Mouse (Mus musculus): Measurements from ENCODE around the gene Abhd2. TPM values are rescaled to one million over a fixed set of nuclear protein-coding genes. Genes with fewer than 3 reads are reported as not detected.

Gene Abhd2
- polyA plus RNA-seq, 1 experiment from 2014 or later, result 15.2 TPM

DNA sequence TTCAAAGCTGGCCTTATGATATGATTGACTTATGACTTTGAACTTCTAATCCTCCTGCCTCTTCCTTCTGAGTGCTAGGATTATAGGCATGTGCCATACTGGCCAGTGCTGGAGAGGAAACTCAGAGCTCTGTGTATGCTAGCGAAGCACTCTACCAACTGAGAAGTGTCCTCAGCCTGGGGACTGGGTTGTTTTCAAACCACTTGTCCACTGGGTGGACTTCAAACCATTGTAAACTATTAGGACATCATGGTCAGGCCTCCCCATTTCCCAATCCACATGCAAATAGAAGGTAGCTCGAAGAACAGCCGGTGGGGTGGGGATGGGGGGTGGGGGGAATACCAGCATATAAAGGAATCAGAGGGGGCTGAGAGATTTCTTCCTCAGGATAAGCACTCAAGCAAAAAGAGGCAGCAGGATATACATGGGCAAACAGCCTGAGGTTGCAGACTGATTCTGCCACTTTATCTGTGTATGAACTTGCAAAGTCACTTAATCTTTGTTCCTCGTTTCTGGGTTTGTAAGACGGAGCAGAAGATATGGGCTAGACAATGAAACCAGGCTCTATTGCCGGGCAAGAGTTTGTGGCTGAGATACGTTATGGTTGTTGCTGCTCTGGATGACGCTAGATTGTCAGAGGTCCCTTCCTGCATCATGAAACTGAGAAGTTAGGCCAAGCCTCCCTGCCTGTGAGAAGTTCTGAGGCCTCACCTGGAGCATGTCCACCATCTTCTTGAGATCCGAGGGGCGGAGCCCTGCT is 103.7 kb downstream of the Abhd2 start:
- WGBS, result 82% methylated on average over 10 of the region's 10 CpGs
- H3K27me3 ChIP-seq (replicated peaks; ENCODE audit: control insufficient read depth, insufficient read depth, low read length), result no peaks in the 10 kb centered on the region
- ATAC-seq (replicated peaks; ENCODE audit: low FRiP score, low TSS enrichment, low read depth) (no peak), DNase-seq (ENCODE audit: low spot score) (no peak)
- no peak overlapping the region for H3K27ac ChIP-seq (ENCODE audit: low read depth)
- H3K4me1 ChIP-seq (replicated peaks; ENCODE audit: control insufficient read depth, insufficient read depth, low read length), result 0 out of 2 replicates have a peak, but pooled peaks cover 3% of the 10 kb centered on the region
- H3K36me3 ChIP-seq (ENCODE audit: control insufficient read depth, insufficient read depth, low read length), result no peaks in the 10 kb centered on the region
- no peak overlapping the region for H3K9ac ChIP-seq (ENCODE audit: low read length)
- no peak overlapping the region for H3K4me3 ChIP-seq (ENCODE audit: low read depth, low read length)
- no peaks in the 10 kb centered on the region for H3K9me3 ChIP-seq (ENCODE audit: control insufficient read depth, low read length)
- H3K4me2 ChIP-seq (ENCODE audit: low read length), result no peak overlapping the region

DNA sequence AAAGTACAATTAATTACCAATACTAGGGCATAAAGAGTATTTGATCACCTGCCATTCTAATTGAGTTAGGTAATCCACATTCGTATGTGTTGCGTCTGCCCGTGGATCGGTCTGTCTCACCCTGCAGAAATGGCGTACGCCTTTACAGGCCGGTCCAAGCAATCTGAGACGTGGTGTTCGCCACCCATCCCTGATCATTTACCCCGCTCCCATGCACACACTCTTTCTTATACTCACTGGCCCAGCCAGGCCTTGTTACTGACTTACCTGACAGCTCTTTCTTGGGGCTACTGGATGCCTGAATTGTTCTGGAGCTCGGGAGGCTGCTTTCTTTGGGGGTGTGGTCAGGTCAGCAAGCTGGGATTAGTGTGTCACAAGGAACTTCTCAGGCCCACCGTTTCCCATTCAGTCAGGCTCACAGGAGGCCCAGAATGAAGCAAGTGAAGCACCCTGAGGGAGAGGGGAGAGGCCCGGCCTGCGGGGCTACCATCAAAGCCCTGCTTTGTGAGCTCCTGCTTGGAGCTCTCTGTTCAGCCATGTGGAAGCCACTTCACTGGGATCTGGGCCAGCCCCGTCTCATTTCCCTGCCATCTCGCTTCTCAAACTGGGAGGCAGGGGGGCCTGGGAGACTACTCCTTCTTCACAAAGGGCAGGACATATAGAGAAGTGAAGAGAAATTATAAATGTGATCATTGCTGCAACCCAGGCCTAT is 113.6 kb downstream of the Abhd2 start, which contains the start of gene Rlbp1:
Rlbp1 (minus strand) TSS at position 627 of the 712 bp plus-strand sequence.
- H3K27ac ChIP-seq (ENCODE audit: low read depth), result no peak within 1 kb of the TSS
- H3K4me2 ChIP-seq (ENCODE audit: low read length), result no peak within 1 kb of the TSS
- no peak for DNase-seq (ENCODE audit: low spot score)
- H3K9ac ChIP-seq (ENCODE audit: low read length), result no peak within 1 kb of the TSS
- H3K9me3 ChIP-seq (ENCODE audit: control insufficient read depth, low read length), result no peaks in the 10 kb centered on the region
- no peaks in the 10 kb centered on the region; the same call in 1 of the 2 replicates for H3K4me1 ChIP-seq (replicated peaks; ENCODE audit: control insufficient read depth, insufficient read depth, low read length)
- H3K4me3 ChIP-seq (ENCODE audit: low read depth, low read length), result no peak within 1 kb of the TSS
- 73% methylated on average over 16 of the region's 16 CpGs for WGBS
- no peak for ATAC-seq (replicated peaks; ENCODE audit: low FRiP score, low TSS enrichment, low read depth)
- no peaks in the 10 kb centered on the region for H3K27me3 ChIP-seq (replicated peaks; ENCODE audit: control insufficient read depth, insufficient read depth, low read length)
- no peaks in the 10 kb centered on the region for H3K36me3 ChIP-seq (ENCODE audit: control insufficient read depth, insufficient read depth, low read length)

DNA sequence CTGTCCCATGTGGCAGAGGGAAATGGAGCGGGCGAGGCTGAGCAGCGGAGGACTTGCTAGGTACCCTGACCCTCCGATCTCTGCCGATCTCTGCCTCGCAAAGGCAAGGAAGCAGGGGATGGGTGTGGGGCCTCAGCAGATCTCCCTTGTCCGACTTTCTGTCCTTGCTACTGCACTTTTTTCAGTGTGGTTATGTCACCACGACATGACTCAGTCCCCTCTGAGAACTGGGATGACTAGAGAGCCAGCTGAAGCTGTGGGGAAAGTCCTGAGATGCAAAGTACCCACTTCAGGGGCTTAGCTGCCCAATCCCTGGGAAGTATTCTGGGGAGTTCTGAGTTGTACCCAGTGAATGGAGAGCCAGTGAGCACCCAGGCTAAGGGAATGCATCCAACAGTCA is 114.1 kb downstream of the Abhd2 start:
- 83% methylated on average over 8 of the region's 8 CpGs for WGBS
- no peaks in the 10 kb centered on the region for H3K27me3 ChIP-seq (replicated peaks; ENCODE audit: control insufficient read depth, insufficient read depth, low read length)
- H3K9me3 ChIP-seq (ENCODE audit: control insufficient read depth, low read length), result no peaks in the 10 kb centered on the region
- no peaks in the 10 kb centered on the region for H3K36me3 ChIP-seq (ENCODE audit: control insufficient read depth, insufficient read depth, low read length)
- H3K4me3 ChIP-seq (ENCODE audit: low read depth, low read length), result no peak overlapping the region
- H3K27ac ChIP-seq (ENCODE audit: low read depth), result no peak overlapping the region
- no peak for ATAC-seq (replicated peaks; ENCODE audit: low FRiP score, low TSS enrichment, low read depth)
- DNase-seq (ENCODE audit: low spot score), result no peak
- H3K4me2 ChIP-seq (ENCODE audit: low read length), result no peak overlapping the region
- no peaks in the 10 kb centered on the region; the same call in 1 of the 2 replicates for H3K4me1 ChIP-seq (replicated peaks; ENCODE audit: control insufficient read depth, insufficient read depth, low read length)
- H3K9ac ChIP-seq (ENCODE audit: low read length), result no peak overlapping the region

DNA sequence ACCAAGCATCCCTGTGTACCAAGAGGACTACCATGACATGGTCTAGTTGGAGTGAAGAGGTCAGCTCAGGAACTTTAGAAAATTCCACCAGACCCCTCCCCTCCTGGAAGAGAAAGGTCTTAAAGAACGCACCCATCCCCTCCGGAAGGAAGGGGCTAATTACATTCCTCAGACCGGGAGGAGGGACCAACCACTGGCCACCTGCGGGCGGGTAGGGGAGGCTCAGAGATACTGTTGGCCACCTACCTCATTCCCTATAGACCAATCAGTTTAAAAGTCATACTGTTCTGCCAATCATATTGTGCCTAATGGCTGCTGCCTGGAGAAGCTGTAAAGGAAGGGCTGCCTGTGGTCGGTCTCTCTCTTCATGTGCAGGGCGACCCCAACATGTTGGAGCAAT is 115.0 kb downstream of the Abhd2 start:
- Histone ChIP-seq H3K36me3 (ENCODE audit: control insufficient read depth, insufficient read depth, low read length) (no peaks in the 10 kb centered on the region), H3K9me3 (ENCODE audit: control insufficient read depth, low read length) (no peaks in the 10 kb centered on the region), H3K4me2 (ENCODE audit: low read length) (no peak overlapping the region), H3K4me3 (ENCODE audit: low read depth, low read length) (no peak overlapping the region), H3K4me1 (replicated peaks; ENCODE audit: control insufficient read depth, insufficient read depth, low read length) (peaks cover 3% of the 10 kb centered on the region; the same call in 1 of the 2 replicates), H3K27me3 (replicated peaks; ENCODE audit: control insufficient read depth, insufficient read depth, low read length) (no peaks in the 10 kb centered on the region), H3K9ac (ENCODE audit: low read length) (no peak overlapping the region), H3K27ac (ENCODE audit: low read depth) (no peak overlapping the region)
- 39% methylated on average over 7 of the region's 7 CpGs for WGBS
- ATAC-seq (replicated peaks; ENCODE audit: low FRiP score, low TSS enrichment, low read depth) (no peak), DNase-seq (ENCODE audit: low spot score) (no peak)

DNA sequence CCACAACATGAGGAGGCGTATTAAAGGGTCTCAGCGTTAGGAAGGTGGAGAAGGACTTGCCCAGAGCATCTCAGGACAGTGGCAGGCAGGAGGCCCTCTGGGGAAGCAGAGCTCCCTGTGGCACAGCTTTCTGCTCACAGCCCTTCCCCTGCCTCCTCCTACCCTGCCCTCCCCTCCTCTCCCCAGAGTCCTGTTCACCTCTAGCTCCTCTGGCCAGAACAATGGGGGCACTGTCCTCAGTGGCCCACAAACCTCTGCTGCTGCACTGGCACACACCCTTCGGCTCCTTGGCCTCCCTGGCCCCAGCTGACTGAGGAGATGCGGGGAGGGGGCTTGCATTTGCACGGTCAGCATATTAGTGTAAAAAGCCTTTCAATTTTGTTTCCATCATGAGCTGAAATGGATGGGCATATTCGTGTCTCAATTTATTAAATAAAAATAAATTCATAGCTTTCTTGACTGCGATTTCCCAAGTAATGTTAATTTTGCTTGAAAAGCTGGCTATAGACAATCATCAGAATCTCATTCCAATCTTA is 115.7 kb downstream of the Abhd2 start:
- Histone ChIP-seq H3K9ac (ENCODE audit: low read length) (no peak overlapping the region), H3K4me1 (replicated peaks; ENCODE audit: control insufficient read depth, insufficient read depth, low read length) (peaks cover 5% of the 10 kb centered on the region; the same call in 1 of the 2 replicates), H3K27me3 (replicated peaks; ENCODE audit: control insufficient read depth, insufficient read depth, low read length) (no peaks in the 10 kb centered on the region), H3K9me3 (ENCODE audit: control insufficient read depth, low read length) (no peaks in the 10 kb centered on the region), H3K4me3 (ENCODE audit: low read depth, low read length) (no peak overlapping the region), H3K27ac (ENCODE audit: low read depth) (no peak overlapping the region), H3K36me3 (ENCODE audit: control insufficient read depth, insufficient read depth, low read length) (no peaks in the 10 kb centered on the region), H3K4me2 (ENCODE audit: low read length) (no peak overlapping the region)
- ATAC-seq (replicated peaks; ENCODE audit: low FRiP score, low TSS enrichment, low read depth) (no peak), DNase-seq (ENCODE audit: low spot score) (no peak)
- WGBS, result 74% methylated on average over 7 of the region's 7 CpGs

DNA sequence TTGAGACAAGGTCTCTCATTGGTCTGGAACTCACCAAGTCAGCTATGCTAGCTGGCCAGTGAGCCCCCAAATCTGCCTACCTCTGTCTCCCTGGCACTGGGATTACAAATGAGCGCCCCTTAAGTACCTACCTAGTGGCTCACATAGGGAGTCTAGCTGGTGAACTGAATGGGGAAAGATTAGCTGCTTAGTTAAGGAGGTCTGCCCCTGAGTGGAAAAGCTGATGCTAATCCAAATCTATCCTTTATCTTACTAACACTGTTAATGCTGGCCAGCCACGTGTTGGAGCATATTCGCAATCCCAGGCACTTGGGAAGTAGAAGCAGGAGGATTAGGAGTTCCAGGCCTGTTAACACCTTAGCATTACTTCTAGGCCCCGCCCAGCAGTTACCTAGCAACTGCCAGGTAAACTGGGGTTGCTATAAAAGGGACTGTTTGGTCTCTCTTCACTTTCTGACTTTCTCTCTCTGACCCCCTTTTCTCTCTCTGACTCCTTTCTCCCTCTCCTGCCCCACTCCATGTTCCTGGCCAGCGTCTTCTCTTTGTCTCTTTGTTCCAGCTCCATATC is 117.2 kb downstream of the Abhd2 start:
- no peak overlapping the region for H3K27ac ChIP-seq (ENCODE audit: low read depth)
- peaks cover 5% of the 10 kb centered on the region; the same call in 1 of the 2 replicates for H3K4me1 ChIP-seq (replicated peaks; ENCODE audit: control insufficient read depth, insufficient read depth, low read length)
- DNase-seq (ENCODE audit: low spot score) (no peak), ATAC-seq (replicated peaks; ENCODE audit: low FRiP score, low TSS enrichment, low read depth) (no peak)
- H3K4me3 ChIP-seq (ENCODE audit: low read depth, low read length), result no peak overlapping the region
- 62% methylated on average over 5 of the region's 5 CpGs for WGBS
- no peaks in the 10 kb centered on the region for H3K27me3 ChIP-seq (replicated peaks; ENCODE audit: control insufficient read depth, insufficient read depth, low read length)
- no peak overlapping the region for H3K9ac ChIP-seq (ENCODE audit: low read length)
- H3K36me3 ChIP-seq (ENCODE audit: control insufficient read depth, insufficient read depth, low read length), result no peaks in the 10 kb centered on the region
- H3K9me3 ChIP-seq (ENCODE audit: control insufficient read depth, low read length), result no peaks in the 10 kb centered on the region
- H3K4me2 ChIP-seq (ENCODE audit: low read length), result no peak overlapping the region

DNA sequence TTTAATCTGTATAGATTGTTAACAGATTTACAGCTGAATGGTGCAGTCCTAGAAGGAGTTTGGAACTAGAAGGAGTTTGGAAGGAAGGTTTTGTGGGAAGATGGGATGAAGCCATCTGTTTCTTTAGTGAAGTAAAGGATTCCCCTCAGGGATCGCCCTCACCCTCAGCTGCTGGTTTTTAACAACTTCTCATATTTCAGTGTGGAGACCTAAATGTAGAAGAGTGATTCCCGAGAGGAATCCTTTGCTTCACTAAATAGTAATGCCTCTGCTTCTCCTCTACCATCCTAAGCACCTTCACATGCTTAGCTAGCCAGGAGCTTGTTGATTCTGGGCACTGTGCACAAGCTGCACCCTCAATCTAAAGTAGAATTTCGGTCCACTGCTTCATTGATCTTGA is 118.5 kb downstream of the Abhd2 start:
- ATAC-seq (replicated peaks; ENCODE audit: low FRiP score, low TSS enrichment, low read depth) (no peak), DNase-seq (ENCODE audit: low spot score) (no peak)
- H3K4me3 ChIP-seq (ENCODE audit: low read depth, low read length), result peak overlapping the region; percentile 68
- peaks cover 5% of the 10 kb centered on the region; the same call in 1 of the 2 replicates for H3K4me1 ChIP-seq (replicated peaks; ENCODE audit: control insufficient read depth, insufficient read depth, low read length)
- H3K9ac ChIP-seq (ENCODE audit: low read length), result peak overlapping the region; percentile 63
- WGBS, result 0% methylated on average over 3 of the region's 3 CpGs
- H3K27ac ChIP-seq (ENCODE audit: low read depth), result peak overlapping the region; percentile 85; the same call in 1 of the 2 replicates
- peak overlapping the region; percentile 85 for H3K4me2 ChIP-seq (ENCODE audit: low read length)
- H3K36me3 ChIP-seq (ENCODE audit: control insufficient read depth, insufficient read depth, low read length), result no peaks in the 10 kb centered on the region
- H3K9me3 ChIP-seq (ENCODE audit: control insufficient read depth, low read length), result no peaks in the 10 kb centered on the region
- no peaks in the 10 kb centered on the region for H3K27me3 ChIP-seq (replicated peaks; ENCODE audit: control insufficient read depth, insufficient read depth, low read length)

DNA sequence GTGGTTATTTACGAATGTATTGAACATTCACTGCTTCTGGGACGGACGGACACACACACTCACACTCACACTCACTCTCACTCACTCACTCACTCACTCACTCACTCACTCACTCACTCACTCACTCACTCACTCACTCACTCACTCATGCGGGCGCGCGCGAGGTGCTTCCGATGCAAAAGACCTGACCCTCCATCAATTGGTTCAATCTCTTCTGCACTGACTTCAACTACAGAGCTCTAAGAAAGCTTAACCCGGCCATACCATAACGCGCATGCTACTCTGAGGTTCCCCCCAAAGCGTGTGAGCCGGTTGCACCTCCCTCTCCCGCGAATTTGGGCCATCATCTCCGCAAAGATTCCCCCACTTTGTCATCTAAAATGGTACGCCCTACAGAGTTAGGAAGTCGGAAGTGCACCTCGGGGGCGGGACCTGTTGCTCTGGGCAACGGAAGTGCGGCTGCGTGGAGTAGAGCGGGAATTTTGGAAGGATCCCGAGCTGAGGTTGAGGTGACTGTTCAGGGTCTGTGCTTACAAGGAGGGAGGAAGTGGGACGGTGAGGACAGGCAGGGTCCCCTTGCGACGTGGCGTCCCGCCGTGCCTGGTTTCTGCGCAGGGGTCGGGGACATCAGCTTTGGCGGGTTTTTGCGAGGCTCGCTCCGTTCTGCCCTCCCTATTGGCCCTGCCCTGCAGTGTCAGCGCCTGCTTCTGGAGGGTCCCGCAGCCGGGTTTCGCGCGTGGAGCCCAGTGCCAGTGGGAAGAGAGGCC is 119.1 kb downstream of the Abhd2 start, which contains the start of gene Fanci:
Fanci (plus strand) TSS at position 47 of the 767 bp plus-strand sequence.
- Histone ChIP-seq H3K36me3 (ENCODE audit: control insufficient read depth, insufficient read depth, low read length) (no peaks in the 10 kb centered on the region), H3K4me2 (ENCODE audit: low read length) (peak within 1 kb of the TSS; percentile 85), H3K4me3 (ENCODE audit: low read depth, low read length) (peak within 1 kb of the TSS; percentile 68), H3K27me3 (replicated peaks; ENCODE audit: control insufficient read depth, insufficient read depth, low read length) (no peaks in the 10 kb centered on the region), H3K9me3 (ENCODE audit: control insufficient read depth, low read length) (no peaks in the 10 kb centered on the region), H3K9ac (ENCODE audit: low read length) (peak within 1 kb of the TSS; percentile 63), H3K27ac (ENCODE audit: low read depth) (peak within 1 kb of the TSS; percentile 85; the same call in 1 of the 2 replicates), H3K4me1 (replicated peaks; ENCODE audit: control insufficient read depth, insufficient read depth, low read length) (peaks cover 5% of the 10 kb centered on the region; the same call in 1 of the 2 replicates)
- WGBS, result under 1% methylated on average over 44 of the region's 44 CpGs
- peak; percentile 94 for ATAC-seq (replicated peaks; ENCODE audit: low FRiP score, low TSS enrichment, low read depth)
- peak; percentile 99 for DNase-seq (ENCODE audit: low spot score)

Data from intestine, embryonic 14.5 days (tissue).